Mouse (Mus musculus) megakaryocyte, adult 5-6 weeks (primary cell): Measurements from ENCODE around the gene Clpsl2. TPM values are rescaled to one million over a fixed set of nuclear protein-coding genes. Genes with fewer than 3 reads are reported as not detected.

Experiments
- total RNA-seq, 2 experiments: library from RNA; stranded (forward) in 1 of 2; stranded (reverse) in 1 of 2; fragments of 153-499, 151-499 nt in 1 of 2; fragments of 221-1000, 200-1000 nt in 1 of 2; gene quantifications; 2 replicates each; pipeline versions ENCODE4 v1.2.3 to v1.2.4; 2015 to 2017

The Clpsl2 gene
- total RNA-seq, 2 experiments from 2014 or later, result not detected

Other genes starting within 250 kb of the Clpsl2 start
- gene Fance, start 235.9 kb upstream of the Clpsl2 start, total RNA-seq (2015), result 11.5 and 11.9 TPM in 2 replicates
- gene Fance, start 235.9 kb upstream of the Clpsl2 start, total RNA-seq (2017), result 7.5 and 14.3 TPM in 2 replicates
- 1,429 and 1,585 TPM in 2 replicates for gene Rpl10a, start 220.9 kb upstream of the Clpsl2 start, total RNA-seq (2015)
- gene Rpl10a, start 220.9 kb upstream of the Clpsl2 start, total RNA-seq (2017), result 468 and 491 TPM in 2 replicates
- not detected in 2 replicates for gene Tead3, start 198.6 kb upstream of the Clpsl2 start, total RNA-seq (2015)
- gene Tead3, start 198.6 kb upstream of the Clpsl2 start, total RNA-seq (2017), result not detected in 2 replicates
- not detected in 2 replicates for gene Tulp1, start 184.2 kb upstream of the Clpsl2 start, total RNA-seq (2015)
- not detected in 2 replicates for gene Tulp1, start 184.2 kb upstream of the Clpsl2 start, total RNA-seq (2017)
- gene Fkbp5, start 31.9 kb upstream of the Clpsl2 start, total RNA-seq (2015), result 12.8 and 17.9 TPM in 2 replicates
- gene Fkbp5, start 31.9 kb upstream of the Clpsl2 start, total RNA-seq (2017), result 25.9 and 26.8 TPM in 2 replicates
- gene Armc12, start 18.6 kb upstream of the Clpsl2 start, total RNA-seq (2015), result 0.16 TPM in 1 of 2 replicates, not detected in the other
- not detected in 2 replicates for gene Armc12, start 18.6 kb upstream of the Clpsl2 start, total RNA-seq (2017)
- not detected in 2 replicates for gene Clps, start 11.4 kb downstream of the Clpsl2 start, total RNA-seq (2015)
- not detected in 2 replicates for gene Clps, start 11.4 kb downstream of the Clpsl2 start, total RNA-seq (2017)
- not detected in 2 replicates for gene Lhfpl5, start 26.2 kb downstream of the Clpsl2 start, total RNA-seq (2015)
- not detected in 2 replicates for gene Lhfpl5, start 26.2 kb downstream of the Clpsl2 start, total RNA-seq (2017)
- gene Srpk1, start 73.3 kb downstream of the Clpsl2 start, total RNA-seq (2015), result 53.0 and 66.9 TPM in 2 replicates
- gene Srpk1, start 73.3 kb downstream of the Clpsl2 start, total RNA-seq (2017), result 66.9 and 70.8 TPM in 2 replicates
- gene Slc26a8, start 140.8 kb downstream of the Clpsl2 start, total RNA-seq (2015), result 0.52 and 0.58 TPM in 2 replicates
- 0.33 TPM in 1 of 2 replicates, not detected in the other for gene Slc26a8, start 140.8 kb downstream of the Clpsl2 start, total RNA-seq (2017)
- 163 and 164 TPM in 2 replicates for gene Mapk14, start 141.9 kb downstream of the Clpsl2 start, total RNA-seq (2015)
- gene Mapk14, start 141.9 kb downstream of the Clpsl2 start, total RNA-seq (2017), result 143 and 160 TPM in 2 replicates
- gene AC170998.1, start 176.7 kb downstream of the Clpsl2 start, total RNA-seq (2015), result 5.9 and 8.8 TPM in 2 replicates
- gene AC170998.1, start 176.7 kb downstream of the Clpsl2 start, total RNA-seq (2017), result 1.4 and 3.7 TPM in 2 replicates
- gene Mapk13, start 219.9 kb downstream of the Clpsl2 start, total RNA-seq (2015), result 12.2 and 17.0 TPM in 2 replicates
- gene Mapk13, start 219.9 kb downstream of the Clpsl2 start, total RNA-seq (2017), result 21.3 and 32.8 TPM in 2 replicates